Mouse (Mus musculus): ENCODE results near the gene Hoxd9. TPM values are rescaled to one million over a fixed set of nuclear protein-coding genes. Genes with fewer than 3 reads are reported as not detected.

Gene Hoxd9
- total and polyA plus RNA-seq, 2 experiments from 2014 or later: not detected

DNA sequence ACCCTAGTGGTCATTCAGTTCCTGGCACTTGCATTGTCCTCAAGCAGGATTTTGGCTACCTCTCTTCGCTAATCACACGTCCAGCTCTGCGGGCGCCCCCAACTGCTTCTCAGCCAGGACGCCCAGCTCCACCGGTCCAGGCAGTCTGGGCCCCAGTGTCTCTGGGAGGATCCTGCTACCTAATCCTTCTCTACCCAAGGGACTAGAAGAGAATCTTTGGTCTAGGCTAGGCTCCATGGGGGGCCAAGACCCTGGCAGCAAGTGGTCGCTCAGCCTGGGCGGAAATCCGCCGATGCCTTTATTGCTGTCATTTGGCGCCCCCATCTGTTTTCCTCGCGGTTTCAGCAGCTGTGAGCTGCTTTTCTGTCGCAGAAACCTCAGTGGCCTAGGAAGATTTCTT lies 35.8 kb upstream of the Hoxd9 start:
- TF ChIP-seq CTCF (IDR thresholded peaks at IDR 0.05; ENCODE audit: low read depth): peak; percentile 70
- Histone ChIP-seq H3K36me3 (ENCODE audit: insufficient read depth, low read length) (no peaks in the 10 kb centered on the region), H3K27me3 (ENCODE audit: insufficient read depth, low read length) (peaks cover 94% of the 10 kb centered on the region), H3K4me1 (ENCODE audit: insufficient read depth, low read length) (no peaks in the 10 kb centered on the region), H3K4me2 (ENCODE audit: low read depth, low read length) (peak overlapping the region; percentile 44), H3K4me3 (ENCODE audit: low read length) (peak overlapping the region; percentile 21), H3K27ac (no peak overlapping the region), H3K9ac (replicated peaks; ENCODE audit: low read length) (no peak overlapping the region), H3K9me3 (ENCODE audit: low read length) (no peaks in the 10 kb centered on the region)
- WGBS: under 1% methylated on average over 14 of the region's 14 CpGs
- ATAC-seq: peak; percentile 70
- peak; percentile 88 for DNase-seq (ENCODE audit: low spot score)

DNA sequence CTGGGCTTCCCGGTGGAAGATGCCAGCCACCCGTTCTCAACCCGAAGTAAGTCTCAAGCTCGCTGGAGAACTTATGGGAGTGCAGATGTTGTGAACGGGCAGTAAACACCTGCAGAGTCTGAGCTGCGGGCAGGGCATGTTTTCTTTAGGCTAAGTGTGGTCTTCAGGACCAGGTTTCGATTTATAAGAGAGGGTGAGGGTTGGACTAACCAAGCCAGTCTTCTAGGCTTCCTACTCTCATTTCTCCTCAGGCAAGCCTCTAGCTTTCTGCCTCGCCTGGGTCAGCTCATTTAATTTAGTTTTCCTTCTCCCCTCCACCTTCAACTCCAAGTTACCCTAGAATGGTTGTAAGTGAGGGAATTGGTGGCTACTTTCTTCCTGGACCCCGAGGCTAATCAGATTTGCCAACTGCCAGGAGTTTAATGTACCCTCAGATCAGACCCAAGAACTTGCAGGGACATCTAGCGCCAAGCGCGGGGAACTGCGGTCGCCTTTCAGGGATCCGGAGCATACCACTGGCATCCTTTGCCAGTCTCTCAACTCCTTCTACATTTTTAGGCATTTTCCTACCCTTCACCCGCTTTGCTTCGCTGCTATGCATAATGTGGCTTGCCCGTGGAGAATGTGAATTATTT lies 34.1 kb upstream of the Hoxd9 start:
- DNase-seq (ENCODE audit: low spot score) (peak; percentile 83), ATAC-seq (no peak; the same call in 1 of the 2 replicates)

DNA sequence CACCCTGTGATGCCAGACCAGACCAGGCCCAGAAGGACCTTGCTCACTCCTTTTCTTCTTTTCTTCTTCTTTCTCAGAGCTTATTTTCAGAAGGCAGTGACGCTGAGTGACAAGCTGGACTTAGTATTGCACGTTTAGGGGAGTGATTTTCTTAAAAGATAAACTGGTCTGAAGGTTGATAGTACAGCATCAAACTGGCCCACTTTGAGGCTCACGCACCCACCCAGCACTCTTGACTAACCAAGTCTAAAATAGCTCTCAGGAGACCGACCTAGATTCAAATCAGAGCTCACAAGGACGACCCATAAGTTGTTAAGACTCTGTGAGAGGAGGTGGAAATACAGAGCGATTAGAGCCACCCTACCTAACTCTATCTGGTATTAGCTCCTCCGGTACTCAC lies 31.1 kb upstream of the Hoxd9 start:
- H3K27ac ChIP-seq: no peak overlapping the region
- no peak overlapping the region for H3K4me3 ChIP-seq (ENCODE audit: low read length)
- no peak overlapping the region for H3K9ac ChIP-seq (replicated peaks; ENCODE audit: low read length)
- no peak for TF ChIP-seq CTCF (IDR thresholded peaks at IDR 0.05; ENCODE audit: low read depth)
- H3K4me1 ChIP-seq (ENCODE audit: insufficient read depth, low read length): no peaks in the 10 kb centered on the region
- ATAC-seq: no peak
- 5% methylated on average over 7 of the region's 7 CpGs for WGBS
- no peaks in the 10 kb centered on the region for H3K9me3 ChIP-seq (ENCODE audit: low read length)
- H3K27me3 ChIP-seq (ENCODE audit: insufficient read depth, low read length): peaks cover 92% of the 10 kb centered on the region
- DNase-seq (ENCODE audit: low spot score): no peak
- H3K36me3 ChIP-seq (ENCODE audit: insufficient read depth, low read length): no peaks in the 10 kb centered on the region
- H3K4me2 ChIP-seq (ENCODE audit: low read depth, low read length): no peak overlapping the region

More for the DNA sequence above, 34.1 kb upstream of the Hoxd9 start:
- Histone ChIP-seq H3K9me3 (ENCODE audit: low read length) (no peaks in the 10 kb centered on the region), H3K27me3 (ENCODE audit: insufficient read depth, low read length) (peaks cover 92% of the 10 kb centered on the region), H3K36me3 (ENCODE audit: insufficient read depth, low read length) (no peaks in the 10 kb centered on the region), H3K4me3 (ENCODE audit: low read length) (no peak overlapping the region), H3K27ac (no peak overlapping the region), H3K4me1 (ENCODE audit: insufficient read depth, low read length) (no peaks in the 10 kb centered on the region), H3K9ac (replicated peaks; ENCODE audit: low read length) (no peak overlapping the region), H3K4me2 (ENCODE audit: low read depth, low read length) (no peak overlapping the region)
- TF ChIP-seq CTCF (IDR thresholded peaks at IDR 0.05; ENCODE audit: low read depth): peak; percentile 83
- WGBS: 4% methylated on average over 18 of the region's 18 CpGs

- WGBS: 2% methylated on average over 36 of the region's 36 CpGs
- Histone ChIP-seq H3K9ac (replicated peaks; ENCODE audit: low read length) (no peak overlapping the region), H3K4me3 (ENCODE audit: low read length) (no peak overlapping the region), H3K4me2 (ENCODE audit: low read depth, low read length) (no peak overlapping the region), H3K36me3 (ENCODE audit: insufficient read depth, low read length) (no peaks in the 10 kb centered on the region), H3K27ac (no peak overlapping the region), H3K4me1 (ENCODE audit: insufficient read depth, low read length) (no peaks in the 10 kb centered on the region), H3K9me3 (ENCODE audit: low read length) (no peaks in the 10 kb centered on the region), H3K27me3 (ENCODE audit: insufficient read depth, low read length) (peaks cover 92% of the 10 kb centered on the region)
- ATAC-seq (no peak), DNase-seq (ENCODE audit: low spot score) (no peak)
- TF ChIP-seq CTCF (IDR thresholded peaks at IDR 0.05; ENCODE audit: low read depth): no peak
Measured at GRCm38 (mm10) chr2:74667191-74667841, 30.2 kb upstream of the Hoxd9 start.

GRCm38 (mm10) chr2:74667842-74668357 lies 29.6 kb upstream of the Hoxd9 start, which contains the start of gene Hoxd13:
Hoxd13 (plus strand) TSS chr2:74668310.
- no peaks in the 10 kb centered on the region for H3K36me3 ChIP-seq (ENCODE audit: insufficient read depth, low read length)
- no peak within 1 kb of the TSS for H3K9ac ChIP-seq (replicated peaks; ENCODE audit: low read length)
- no peak within 1 kb of the TSS for H3K27ac ChIP-seq
- H3K4me3 ChIP-seq (ENCODE audit: low read length): peak within 1 kb of the TSS; percentile 23
- H3K27me3 ChIP-seq (ENCODE audit: insufficient read depth, low read length): peaks cover 92% of the 10 kb centered on the region
- TF ChIP-seq CTCF (IDR thresholded peaks at IDR 0.05; ENCODE audit: low read depth): no peak
- ATAC-seq: peak; percentile 39; the same call in 1 of the 2 replicates
- H3K4me2 ChIP-seq (ENCODE audit: low read depth, low read length): peak within 1 kb of the TSS; percentile 43
- H3K9me3 ChIP-seq (ENCODE audit: low read length): no peaks in the 10 kb centered on the region
- no peaks in the 10 kb centered on the region for H3K4me1 ChIP-seq (ENCODE audit: insufficient read depth, low read length)
- no peak for DNase-seq (ENCODE audit: low spot score)
- WGBS: under 1% methylated on average over 40 of the region's 51 CpGs

GRCm38 (mm10) chr2:74668370-74669229 lies 28.9 kb upstream of the Hoxd9 start:
- TF ChIP-seq CTCF (IDR thresholded peaks at IDR 0.05; ENCODE audit: low read depth): no peak
- no peaks in the 10 kb centered on the region for H3K4me1 ChIP-seq (ENCODE audit: insufficient read depth, low read length)
- under 1% methylated on average over 72 of the region's 74 CpGs for WGBS
- peak; percentile 38; the same call in 1 of the 2 replicates for ATAC-seq
- H3K4me3 ChIP-seq (ENCODE audit: low read length): peak overlapping the region; percentile 23
- no peak overlapping the region for H3K27ac ChIP-seq
- peak overlapping the region; percentile 43 for H3K4me2 ChIP-seq (ENCODE audit: low read depth, low read length)
- H3K9ac ChIP-seq (replicated peaks; ENCODE audit: low read length): no peak overlapping the region
- H3K9me3 ChIP-seq (ENCODE audit: low read length): no peaks in the 10 kb centered on the region
- no peak for DNase-seq (ENCODE audit: low spot score)
- H3K27me3 ChIP-seq (ENCODE audit: insufficient read depth, low read length): peaks cover 92% of the 10 kb centered on the region
- no peaks in the 10 kb centered on the region for H3K36me3 ChIP-seq (ENCODE audit: insufficient read depth, low read length)

Measured in hindbrain, postnatal 0 days (tissue).